27 mouse cellular contexts compared by ENCODE assay signal in genomic region chr5:5096248-5096915, GRCm38 (mm10).
DNase-seq lines count a peak whose midpoint lies in the region; ATAC-seq and TF ChIP-seq lines count a peak whose summit lies in the region.
"Had no signal": no experiment of that assay in that cellular context is flagged by ENCODE, and none has a peak within 500 bp of the region (broad histone marks: within the 10 kb centered on the region; RNA-seq: fewer than 3 reads in every experiment).

No protein-coding gene starts in this region.

- H3K4me1 ChIP-seq in hindbrain, embryonic 13.5 days (replicated peaks), result peaks cover 3% of the 10 kb centered on the region; the same call in 1 of the 2 replicates
- H3K4me1 ChIP-seq in kidney, adult 2 months (ENCODE audit: control insufficient read depth, insufficient read depth, low read length), result no peaks in the 10 kb centered on the region
- H3K4me1 ChIP-seq: embryonic facial prominence, embryonic 13.5 days; embryonic facial prominence, embryonic 15.5 days; forebrain, embryonic 10.5 days; forebrain, embryonic 12.5 days had no signal

- no peaks in the 10 kb centered on the region for H3K27me3 ChIP-seq in hindbrain, embryonic 13.5 days
- no peaks in the 10 kb centered on the region for H3K27me3 ChIP-seq in kidney, adult 2 months (replicated peaks; ENCODE audit: control insufficient read depth, insufficient read depth, low read length)
- H3K27me3 ChIP-seq: embryonic facial prominence, embryonic 13.5 days; embryonic facial prominence, embryonic 15.5 days; forebrain, embryonic 12.5 days had no signal

- TF ChIP-seq POLR2A in kidney, adult 2 months (IDR thresholded peaks at IDR 0.05; ENCODE audit: low read depth, low read length), result no peak

- H3K4me3 ChIP-seq in hindbrain, embryonic 13.5 days, result no peak overlapping the region
- no peak overlapping the region for H3K4me3 ChIP-seq in kidney, adult 2 months (ENCODE audit: insufficient read depth, low read depth, low read length)
- H3K4me3 ChIP-seq: embryonic facial prominence, embryonic 13.5 days; embryonic facial prominence, embryonic 15.5 days; erythroblast, embryonic 14.5 days; forebrain, embryonic 10.5 days; forebrain, embryonic 12.5 days had no signal

- DNase-seq in frontal cortex, postnatal 14 days (ENCODE audit: low spot score in 2 of 2), result no peak
- DNase-seq in ES-CJ7 (ENCODE audit: low read depth, low spot score) (peak; percentile 55), R1 (ENCODE audit: low read depth, low spot score) (peak; percentile 66)
- DNase-seq in brain, adult 2 months (ENCODE audit: low read depth, low spot score), result peak; percentile 58
- no peak for DNase-seq in urinary bladder, postnatal 14 days (ENCODE audit: low spot score)
- DNase-seq in kidney, adult 2 months, result no peak
- DNase-seq: adrenal gland, adult 8-10 months; adrenal gland, postnatal 14 days; adrenal gland, postnatal 36 days; B cell, adult 2 months; cerebellum, adult 11 months; cerebellum, adult 18-20 months; cerebellum, adult 8-10 months; cerebellum, adult 9-11 months; cerebellum, postnatal 14 days; cerebellum, postnatal 36 days; embryo, embryonic 11 days had no signal

- ATAC-seq in frontal cortex, adult (ENCODE audit: low TSS enrichment), result peak; percentile 72
- ATAC-seq in hindbrain, embryonic 13.5 days (ENCODE audit: low FRiP score), result no peak
- ATAC-seq: activated CD4-positive, CD25-positive, alpha-beta regulatory T cell, adult 4 months; forebrain, embryonic 14.5 days had no signal

- no peak overlapping the region for H3K9ac ChIP-seq in hindbrain, embryonic 13.5 days
- H3K9ac ChIP-seq: embryonic facial prominence, embryonic 13.5 days; embryonic facial prominence, embryonic 15.5 days; forebrain, embryonic 12.5 days had no signal

- H3K9me3 ChIP-seq in hindbrain, embryonic 13.5 days, result no peaks in the 10 kb centered on the region
- H3K9me3 ChIP-seq: embryonic facial prominence, embryonic 13.5 days; embryonic facial prominence, embryonic 15.5 days; forebrain, embryonic 10.5 days; forebrain, embryonic 12.5 days; G1E had no signal

- H3K4me2 ChIP-seq in hindbrain, embryonic 13.5 days, result no peak overlapping the region
- H3K4me2 ChIP-seq: embryonic facial prominence, embryonic 13.5 days; embryonic facial prominence, embryonic 15.5 days; forebrain, embryonic 12.5 days had no signal

- H3K36me3 ChIP-seq in hindbrain, embryonic 13.5 days, result no peaks in the 10 kb centered on the region
- H3K36me3 ChIP-seq in kidney, adult 2 months (ENCODE audit: control insufficient read depth, insufficient read depth, low read length), result no peaks in the 10 kb centered on the region
- H3K36me3 ChIP-seq: embryonic facial prominence, embryonic 13.5 days; embryonic facial prominence, embryonic 15.5 days; forebrain, embryonic 10.5 days; forebrain, embryonic 12.5 days; G1E had no signal

- TF ChIP-seq CTCF in kidney, adult 2 months (conservative IDR thresholded peaks at IDR 0.05; ENCODE audit: insufficient read depth, insufficient read length, low read depth, low read length), result no peak

- WGBS in hindbrain, embryonic 13.5 days, result 55% methylated on average over 3 of the region's 3 CpGs
- WGBS in kidney, adult 2 months, result 88% methylated on average over 3 of the region's 3 CpGs

- no peak overlapping the region for H3K27ac ChIP-seq in hindbrain, embryonic 13.5 days
- H3K27ac ChIP-seq in kidney, adult 2 months (ENCODE audit: insufficient read depth, low read depth, low read length), result no peak overlapping the region
- H3K27ac ChIP-seq: embryonic facial prominence, embryonic 13.5 days; embryonic facial prominence, embryonic 15.5 days; forebrain, embryonic 10.5 days; forebrain, embryonic 12.5 days had no signal

Comparison
In these comparisons a context has a peak if more than half of its experiments do, and no peak if none do; other contexts are left out.
1. DNase-seq: peak in ES-CJ7 (single experiment), R1 (single experiment) and brain, adult 2 months (single experiment); none in frontal cortex, postnatal 14 days (0 of 2), urinary bladder, postnatal 14 days (single experiment) and kidney, adult 2 months (single experiment).